Mouse (Mus musculus) gastrocnemius, postnatal 14 days (tissue): Measurements from ENCODE around the gene 5730522E02Rik. TPM values are rescaled to one million over a fixed set of nuclear protein-coding genes. Genes with fewer than 3 reads are reported as not detected.
"Not testable (repeated sequence)": the region's sequence is repeated elsewhere in the genome, so short reads cannot be mapped to it uniquely, and the experiment has no call there.

ENCODE experiments used
- DNase-seq: peaks from one replicate; pipeline ENCODE4 v3.0.0; 2021; ENCODE audit warnings: mixed read lengths
- intact Hi-C: fragments of 180-260 bp; cut with DNase I; formaldehyde crosslinking; loops from one replicate; pipeline ENCODE4 v1.15.1; 2025; ENCODE audit warnings: low total_unique reads
- long read RNA-seq, 2 experiments: library from polyadenylated mRNA; stranded (forward); transcript quantifications; one replicate each; pipeline ENCODE4 v2.0.0; 2021
- total RNA-seq, 2 experiments: library from RNA; stranded (reverse); gene quantifications; 2 replicates each; pipeline ENCODE4 v1.2.3; 2021

5730522E02Rik gene
- not detected for total RNA-seq
- long read RNA-seq, experiment 1, result 0 reads
- long read RNA-seq, experiment 2, result 0 reads

DNA sequence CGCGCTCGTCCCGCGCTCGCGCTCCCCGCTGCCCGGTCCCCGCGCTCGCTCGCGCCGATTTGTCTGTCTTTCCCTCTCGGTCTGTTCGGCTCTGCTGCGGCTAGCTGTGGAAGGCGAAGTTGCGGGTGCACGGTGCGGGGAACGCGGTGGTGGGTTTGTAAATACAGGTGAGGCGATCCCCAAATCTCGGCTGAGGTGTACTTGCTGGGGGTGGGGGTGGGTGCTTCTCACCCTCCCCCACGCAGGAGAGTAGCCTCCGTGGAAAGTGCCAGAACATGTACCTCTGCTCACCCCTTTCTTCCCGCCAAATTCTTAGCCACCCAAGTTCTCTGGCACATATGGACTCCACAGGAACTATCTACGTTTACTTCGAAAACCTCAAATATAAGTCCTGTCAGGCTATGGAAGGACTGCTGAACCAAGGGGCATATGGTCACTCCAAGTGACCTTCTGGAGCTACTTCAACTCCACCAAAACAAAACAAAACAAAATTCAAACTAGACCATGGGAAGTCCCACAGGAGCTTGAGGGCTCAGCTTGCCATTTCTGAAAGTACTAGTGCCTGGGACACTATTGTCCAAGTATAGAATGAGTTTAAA lies at the start of gene 5730522E02Rik:
Gene 5730522E02Rik, minus strand, starts transcription at position 182 of the 599 bp plus-strand sequence.
- intact Hi-C loops, result no loop called here
- peak; percentile 10 for DNase-seq

DNA sequence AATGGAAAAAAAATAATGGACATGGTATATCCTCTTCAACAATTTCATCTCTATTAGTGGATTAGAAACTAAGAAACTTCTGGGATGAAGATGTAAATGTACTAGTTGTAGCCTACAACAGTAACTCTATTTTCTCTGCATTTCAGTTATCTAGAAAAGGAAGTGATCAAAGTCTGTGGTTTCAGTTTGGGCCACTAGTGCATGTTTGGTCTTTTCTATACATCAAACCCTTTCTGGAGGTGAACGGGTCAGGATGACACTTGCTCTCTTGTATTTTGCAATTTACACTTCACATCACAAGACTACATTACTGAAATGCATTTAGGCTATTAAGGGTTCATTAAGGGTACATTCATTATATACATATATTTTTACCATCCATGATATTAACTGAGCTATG lies 26.0 kb upstream of the 5730522E02Rik start:
- DNase-seq, result no peak
- intact Hi-C loops, result no loop called here

DNA sequence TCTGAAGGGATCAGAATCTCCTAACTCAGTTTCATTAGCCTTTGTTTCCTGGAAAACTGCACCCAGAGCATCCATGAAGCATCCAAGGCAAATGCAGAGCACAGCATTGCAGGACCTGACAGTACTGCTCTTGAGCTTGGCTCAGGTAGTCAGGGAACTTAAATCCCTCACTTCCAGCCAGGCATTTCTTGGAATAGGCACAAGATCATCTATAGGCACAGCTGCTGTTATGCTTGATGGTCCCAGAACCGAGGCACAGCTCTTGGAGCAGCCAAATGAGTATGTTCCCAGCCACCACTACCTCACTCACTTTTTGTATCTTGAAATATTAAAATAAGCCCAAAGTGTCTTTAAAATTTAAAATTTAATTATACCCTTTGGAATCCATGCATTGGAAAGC lies 19.3 kb upstream of the 5730522E02Rik start:
- no peak for DNase-seq
- intact Hi-C loops, result no loop called here

DNA sequence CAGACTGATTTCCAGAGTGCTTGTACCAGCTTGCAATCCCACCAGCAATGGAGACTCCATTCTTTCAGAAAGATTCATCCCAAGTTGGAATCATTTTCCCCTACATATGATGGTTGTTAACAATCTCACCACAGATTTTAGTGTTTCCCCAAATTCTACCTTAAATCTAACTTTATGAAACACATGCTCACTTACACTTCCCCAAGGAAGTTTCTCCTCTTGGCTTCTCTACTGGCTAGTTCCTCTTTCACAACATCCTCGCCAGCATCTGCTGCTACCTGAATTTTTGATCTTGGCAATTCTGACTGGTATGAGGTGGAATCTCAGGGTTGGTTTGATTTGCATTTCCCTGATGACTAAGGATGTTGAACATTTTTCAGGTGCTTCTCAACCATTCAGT lies 3.1 kb upstream of the 5730522E02Rik start:
- DNase-seq, intact Hi-C loops: not testable (repeated sequence)

DNA sequence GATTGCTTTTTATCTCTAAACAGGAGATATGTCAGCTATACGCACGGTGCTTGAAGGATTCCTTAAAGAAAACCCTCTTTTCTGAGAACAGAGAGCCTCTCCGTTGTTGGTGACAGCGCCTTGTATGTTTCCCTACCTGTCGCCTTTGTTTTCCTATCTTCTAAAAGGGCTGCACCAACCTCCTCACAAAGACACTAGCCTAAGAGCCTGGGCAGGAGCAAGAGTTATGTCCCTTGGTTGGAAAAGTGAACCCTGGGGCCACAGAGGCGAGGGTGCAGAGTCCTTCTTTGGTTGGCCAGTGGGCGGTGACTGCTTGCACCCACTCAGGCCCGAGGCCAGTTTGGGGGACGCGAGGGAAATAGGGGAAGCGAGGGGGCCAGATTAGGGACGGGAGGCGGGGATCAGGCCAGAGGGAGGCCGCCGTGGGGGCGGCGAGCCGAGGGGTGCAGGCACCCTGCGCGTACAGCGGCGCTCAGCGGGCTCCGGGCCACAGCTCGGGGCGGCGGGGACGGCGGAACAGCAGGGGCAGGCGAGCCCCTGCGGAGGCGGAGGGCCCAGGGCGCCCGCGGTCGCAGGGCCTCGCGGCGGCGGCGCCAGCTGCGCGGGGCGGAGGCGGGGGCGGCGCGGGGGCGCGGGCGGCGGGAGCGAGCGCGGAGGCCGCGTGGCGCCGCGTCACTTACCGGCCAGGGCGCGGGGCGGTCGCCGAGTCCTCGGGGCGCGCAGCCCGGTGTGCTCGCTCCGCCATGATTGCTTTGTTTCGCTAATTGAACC lies 567 bp downstream of the 5730522E02Rik start:
- intact Hi-C loops, result loop anchor here (10.0 kb wide), 1 partner anchor 755 kb away; no protein-coding TSS in a partner anchor

DNA sequence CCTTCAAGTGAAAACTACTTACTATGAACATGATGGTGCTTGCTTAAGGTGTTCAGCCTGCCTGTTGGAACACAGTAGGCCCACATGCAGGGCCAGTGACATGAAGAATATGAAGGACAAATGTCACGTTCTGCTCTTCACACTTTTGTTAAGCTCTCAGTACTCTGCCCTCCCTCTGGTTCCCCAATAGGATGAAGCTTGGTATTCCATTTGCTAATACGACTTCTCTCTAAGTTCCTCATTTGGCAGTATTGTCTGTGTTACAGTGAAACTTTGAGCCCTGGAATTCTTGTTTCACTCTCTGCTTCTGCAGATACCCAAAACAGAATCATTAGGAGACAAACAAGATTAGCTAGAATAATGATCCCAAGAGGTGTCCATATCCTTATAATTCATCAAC lies 7.1 kb downstream of the 5730522E02Rik start:
- no peak for DNase-seq
- intact Hi-C loops, result loop anchor here (10.0 kb wide), 1 partner anchor 761 kb away; no protein-coding TSS in a partner anchor

More for the DNA sequence above, 567 bp downstream of the 5730522E02Rik start:
- DNase-seq, result peak; percentile 53

DNA sequence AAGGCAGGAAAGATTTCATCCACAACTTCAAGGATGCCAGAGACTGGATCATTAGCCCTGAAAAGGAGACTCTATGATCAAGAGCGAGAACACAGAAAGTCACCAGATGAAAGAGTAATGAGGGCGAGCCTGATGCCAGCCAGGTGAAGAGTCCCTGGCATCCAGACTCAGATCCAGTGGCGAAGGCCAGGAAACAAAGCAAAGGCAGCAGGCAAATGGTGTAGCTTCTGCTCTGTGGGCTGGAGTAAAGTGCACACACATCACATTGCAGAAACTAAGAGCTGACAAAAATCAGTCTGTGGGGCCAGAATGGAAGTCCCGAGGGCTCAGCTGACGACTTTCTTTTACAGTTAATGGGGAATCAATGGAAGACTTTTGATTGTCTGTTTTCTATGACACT lies 7.7 kb downstream of the 5730522E02Rik start:
- intact Hi-C loops, result loop anchor here (10.0 kb wide), 1 partner anchor 762 kb away; no protein-coding TSS in a partner anchor
- no peak for DNase-seq

DNA sequence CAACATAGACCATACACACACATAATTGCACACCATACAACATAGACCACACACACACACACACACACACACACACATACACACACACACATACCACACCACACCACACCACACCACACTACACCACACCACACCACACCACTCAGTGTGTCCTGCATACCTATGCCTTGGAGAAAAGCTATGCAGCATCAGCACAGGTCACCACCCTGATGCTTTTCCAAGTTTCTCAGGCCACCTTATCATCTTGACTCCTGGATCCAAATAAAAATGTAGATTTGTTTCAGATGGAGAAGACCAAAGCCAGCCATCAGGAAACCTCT lies 8.8 kb downstream of the 5730522E02Rik start:
- DNase-seq, result no peak
- intact Hi-C loops, result loop anchor here (10.0 kb wide), 1 partner anchor 763 kb away; no protein-coding TSS in a partner anchor

DNA sequence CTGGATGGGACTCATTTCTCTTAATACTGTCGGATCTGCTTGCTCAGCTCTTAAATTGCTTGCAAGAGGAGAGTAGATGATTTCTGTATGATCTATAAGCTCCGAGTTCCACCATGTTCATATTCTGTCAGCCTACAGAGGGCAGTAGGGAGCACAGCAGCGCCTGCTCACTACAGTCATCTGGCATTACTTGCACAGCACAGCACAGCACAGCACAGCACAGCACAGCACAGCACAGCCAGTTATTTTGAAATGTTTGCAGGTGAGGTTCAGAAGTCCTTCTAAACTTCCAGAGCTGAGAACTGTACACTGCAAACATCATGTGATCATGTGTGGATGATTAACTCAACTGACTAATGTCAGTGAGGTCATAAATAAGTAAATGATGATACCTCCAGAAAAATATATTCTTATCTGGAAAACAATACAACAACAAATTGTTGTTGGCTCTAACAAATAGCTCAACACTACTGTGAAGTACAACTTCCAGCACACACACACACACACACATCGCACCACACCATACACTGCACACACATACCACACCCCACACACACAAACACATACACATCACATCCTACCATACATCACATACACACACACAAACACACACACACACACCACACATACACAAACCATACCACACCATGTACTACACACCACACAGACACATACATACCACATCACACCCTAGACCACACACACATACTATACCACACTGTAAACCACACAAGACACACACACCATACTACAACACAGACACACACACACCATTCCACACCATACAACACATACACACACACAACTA lies 9.4 kb downstream of the 5730522E02Rik start:
- intact Hi-C loops, result loop anchor here (10.0 kb wide), 1 partner anchor 764 kb away; no protein-coding TSS in a partner anchor
- peak; percentile 17 for DNase-seq

DNA sequence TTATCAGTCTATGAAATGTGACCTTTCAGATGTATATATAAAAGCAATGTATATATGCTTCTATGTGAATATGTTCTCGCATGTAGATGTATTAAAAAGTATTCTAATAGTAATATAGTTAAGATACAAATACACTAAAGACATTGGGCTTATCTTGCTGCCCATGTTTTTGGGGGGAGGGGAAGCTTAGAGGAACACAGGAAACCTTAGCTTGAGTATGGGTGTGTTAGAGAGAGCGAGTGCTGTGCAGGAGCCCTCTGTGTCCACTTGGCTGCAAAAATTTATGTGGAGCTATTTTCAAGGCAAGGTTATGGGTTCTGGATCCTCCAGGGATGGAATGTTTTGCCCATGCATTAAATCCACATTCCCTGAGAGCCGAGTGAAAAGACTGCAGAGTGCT lies 15.1 kb downstream of the 5730522E02Rik start:
- no peak for DNase-seq
- intact Hi-C loops, result no loop called here

DNA sequence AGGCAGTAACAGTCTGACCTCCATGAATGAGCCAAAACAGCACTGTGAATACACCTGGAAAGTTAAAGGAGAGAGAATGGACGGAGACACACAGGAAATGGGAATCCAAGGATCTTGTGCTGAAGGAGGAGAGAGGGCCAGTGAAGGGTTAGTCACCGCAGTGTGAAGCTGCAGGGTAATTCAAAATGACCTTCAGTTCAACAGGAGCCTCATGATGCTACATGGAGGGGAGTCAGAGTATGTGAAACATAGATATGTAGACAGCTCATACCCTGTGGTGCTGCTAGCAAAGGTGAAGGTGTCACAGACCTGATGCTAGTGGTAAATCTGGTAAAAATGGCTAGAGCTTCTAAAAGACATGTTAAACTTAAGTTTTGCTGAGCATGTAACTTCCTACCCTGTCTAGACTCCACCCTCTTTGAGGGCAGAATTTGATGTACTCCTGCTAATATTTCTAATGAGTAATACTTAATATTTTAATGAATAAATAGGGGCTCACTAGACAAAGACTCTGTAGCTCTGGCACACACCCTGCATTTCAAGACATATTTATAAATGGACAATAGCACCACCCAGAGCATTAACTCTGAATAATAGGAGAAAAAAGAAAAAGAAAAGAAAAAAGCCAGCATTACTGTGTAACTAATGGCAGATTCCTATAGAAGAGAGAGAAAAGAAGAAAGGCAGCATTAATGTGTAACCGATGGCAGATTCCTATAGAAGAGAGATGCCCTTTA lies 23.2 kb downstream of the 5730522E02Rik start:
- intact Hi-C loops, result no loop called here
- no peak for DNase-seq

DNA sequence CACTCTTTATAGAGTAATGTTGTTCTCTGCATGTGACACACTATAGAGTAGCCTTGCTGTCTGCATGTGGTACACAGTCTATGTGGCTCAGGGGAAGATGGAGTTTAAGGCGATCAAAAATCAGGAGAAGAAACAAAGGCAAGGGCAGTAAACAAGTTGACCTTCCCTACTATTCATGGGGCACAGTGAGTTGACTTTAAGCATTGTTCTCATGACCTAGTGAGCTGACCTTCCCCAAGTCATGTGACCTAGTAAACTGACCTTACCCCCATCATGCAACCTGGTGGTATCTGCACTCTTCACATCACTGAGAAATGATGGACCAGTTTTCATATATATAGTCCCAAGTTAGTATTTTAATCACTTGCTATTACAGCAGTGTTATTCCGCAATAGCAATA lies 40.0 kb downstream of the 5730522E02Rik start:
- intact Hi-C loops, result no loop called here
- DNase-seq, result no peak

DNA sequence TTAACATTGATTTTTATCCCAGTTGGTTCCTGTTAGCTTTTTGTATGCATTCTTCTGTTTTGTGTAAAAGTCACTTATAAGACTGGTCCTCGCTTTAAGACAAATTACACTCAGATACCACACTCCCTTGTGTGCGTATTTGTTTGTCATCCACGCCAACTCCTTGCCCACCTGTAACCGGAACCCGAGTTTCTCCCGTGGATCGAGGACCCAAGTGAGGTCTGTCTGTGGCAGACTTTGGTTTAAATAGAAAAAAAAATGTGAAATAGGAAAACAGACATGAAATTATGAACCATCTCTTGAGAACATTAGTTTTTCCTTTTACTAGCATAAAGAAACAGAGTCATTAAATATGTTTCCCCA lies 43.0 kb downstream of the 5730522E02Rik start:
- no peak for DNase-seq
- intact Hi-C loops, result no loop called here

DNA sequence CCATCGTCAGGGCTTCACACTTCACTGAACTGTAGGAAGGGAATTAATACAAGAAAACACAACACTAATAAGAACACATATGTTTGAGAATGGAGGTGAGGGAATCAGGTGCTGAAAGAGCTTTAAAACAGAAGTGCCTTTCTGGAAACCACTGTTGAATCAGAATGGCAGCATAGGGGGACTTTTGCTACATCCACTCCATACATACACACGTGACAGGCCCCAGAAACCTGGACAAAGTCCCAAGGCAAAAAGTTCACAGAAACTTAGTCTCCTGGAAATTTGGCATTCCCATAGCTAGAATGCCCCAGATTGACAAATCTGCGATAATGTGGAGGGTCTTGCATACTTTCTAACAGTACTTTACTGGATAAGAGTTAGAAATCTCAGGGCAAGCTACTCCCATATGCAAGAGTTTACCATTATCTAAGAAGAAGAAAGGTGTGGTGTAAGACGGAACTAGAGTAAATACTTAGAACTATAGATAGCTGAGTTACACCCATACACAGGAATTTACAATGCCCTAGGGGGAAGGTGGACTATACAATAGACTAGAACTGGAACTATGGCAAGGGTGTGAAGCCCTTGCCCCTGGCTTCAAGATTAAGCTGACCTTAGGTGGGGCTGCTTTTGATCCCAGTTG lies 43.5 kb downstream of the 5730522E02Rik start:
- intact Hi-C loops, result no loop called here

DNA sequence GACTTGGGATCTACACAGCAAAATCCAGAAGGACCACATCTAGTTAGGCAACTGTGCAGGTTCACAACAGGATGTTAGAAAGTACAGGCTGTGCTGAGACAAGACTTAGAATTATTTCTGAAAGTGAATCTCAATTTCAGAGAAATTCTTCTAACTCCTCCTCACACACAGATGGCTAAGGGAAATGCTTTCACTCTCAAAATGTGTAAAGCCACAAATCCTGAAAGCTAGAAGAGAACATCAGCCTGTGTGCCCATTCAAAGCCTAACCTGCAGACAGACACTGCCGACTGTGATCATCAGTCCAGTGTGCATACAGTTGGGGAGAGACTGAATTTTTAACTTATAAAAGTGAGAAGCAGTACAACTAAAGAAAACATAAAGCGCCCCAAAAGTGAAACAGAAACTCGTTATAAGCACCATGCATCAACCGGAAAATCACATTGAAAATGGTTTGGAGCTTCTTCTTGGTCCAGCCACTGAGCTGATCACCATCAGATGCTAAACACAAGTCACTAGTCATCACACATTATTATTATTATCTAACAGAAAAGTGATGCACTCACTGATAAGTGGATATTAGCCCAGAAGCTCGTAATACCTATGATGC lies 45.8 kb downstream of the 5730522E02Rik start:
- DNase-seq, result no peak
- intact Hi-C loops, result no loop called here

More for the DNA sequence above, 43.5 kb downstream of the 5730522E02Rik start:
- DNase-seq, result no peak

DNA sequence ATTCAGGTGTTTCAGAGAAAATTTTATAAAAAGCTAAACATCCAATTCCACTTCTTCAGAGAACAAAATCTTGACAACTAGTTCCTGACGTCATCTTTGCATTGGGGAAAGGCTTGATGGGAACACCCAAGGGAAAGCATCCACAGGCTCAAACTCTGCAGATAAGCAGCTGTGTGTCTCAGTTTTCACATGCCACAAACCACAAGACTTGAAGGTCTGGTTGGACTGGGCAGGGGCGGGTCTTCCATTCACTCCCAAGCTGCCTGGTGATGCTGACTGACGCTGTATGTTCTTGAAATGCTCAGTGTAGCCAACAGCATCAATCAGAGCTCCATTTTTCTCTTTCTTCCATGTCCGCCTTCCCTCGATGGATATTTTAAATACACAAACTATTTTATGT lies 49.2 kb downstream of the 5730522E02Rik start:
- DNase-seq, result no peak
- intact Hi-C loops, result no loop called here

DNA sequence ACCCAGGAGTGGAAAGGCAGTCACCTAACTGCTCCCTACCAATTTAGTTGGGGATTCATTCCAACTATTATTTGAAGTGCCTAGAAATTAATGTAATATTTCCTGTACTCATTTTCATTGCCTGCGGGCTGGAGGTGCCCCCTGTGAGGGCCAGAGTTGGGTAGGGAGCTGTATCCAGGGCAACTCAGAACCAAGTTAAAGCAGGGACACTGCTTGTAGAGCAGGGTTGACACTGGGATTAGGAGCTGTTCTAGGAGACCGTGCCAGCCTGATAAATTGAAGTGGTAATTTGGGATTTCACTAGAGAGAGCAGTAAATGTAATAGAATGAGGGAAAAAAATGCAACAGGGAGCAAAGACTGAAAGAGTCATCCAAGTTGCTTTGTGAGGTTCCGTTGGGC lies 51.5 kb downstream of the 5730522E02Rik start:
- intact Hi-C loops, result no loop called here
- DNase-seq, result no peak

DNA sequence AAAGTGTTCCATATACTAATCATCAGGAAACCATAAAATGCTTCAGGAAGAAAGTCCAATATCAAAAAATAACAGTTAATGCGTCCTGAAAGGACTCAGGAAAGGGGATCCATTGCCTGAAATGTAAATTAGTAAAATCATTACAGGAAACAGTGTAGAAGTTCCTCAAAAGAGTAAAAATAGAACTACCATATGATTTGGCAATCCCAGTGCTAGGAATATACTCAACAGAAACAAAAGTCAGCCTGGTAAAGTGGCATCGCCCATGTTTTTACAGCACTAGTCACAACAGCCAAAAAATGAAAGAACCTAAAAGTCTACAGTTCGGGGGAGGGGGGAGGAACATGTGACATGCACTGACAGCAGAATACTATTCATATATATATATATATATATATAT lies 70.5 kb downstream of the 5730522E02Rik start:
- DNase-seq, result no peak
- intact Hi-C loops, result no loop called here

DNA sequence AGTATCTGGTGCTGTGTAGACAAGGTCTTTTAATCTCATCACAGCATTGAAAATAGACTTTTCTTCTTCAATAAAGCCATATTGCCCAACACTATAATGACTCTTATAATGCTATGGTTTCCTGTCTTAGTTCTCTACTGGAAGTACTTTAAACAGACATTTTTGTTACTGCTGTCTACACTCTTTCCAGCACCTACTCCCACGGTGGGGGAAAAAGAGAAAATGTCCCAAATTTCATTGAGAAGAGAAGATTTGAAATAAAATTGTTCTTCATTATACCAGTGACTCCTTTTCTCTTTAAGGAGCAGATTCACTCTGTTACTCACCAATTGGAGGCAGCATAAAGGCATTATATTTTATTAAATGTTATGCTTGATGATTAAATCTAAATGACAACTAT lies 72.5 kb downstream of the 5730522E02Rik start:
- no peak for DNase-seq
- intact Hi-C loops, result no loop called here
